Comparison of ENCODE assay signal across 8 mouse cellular contexts in the genomic region with DNA sequence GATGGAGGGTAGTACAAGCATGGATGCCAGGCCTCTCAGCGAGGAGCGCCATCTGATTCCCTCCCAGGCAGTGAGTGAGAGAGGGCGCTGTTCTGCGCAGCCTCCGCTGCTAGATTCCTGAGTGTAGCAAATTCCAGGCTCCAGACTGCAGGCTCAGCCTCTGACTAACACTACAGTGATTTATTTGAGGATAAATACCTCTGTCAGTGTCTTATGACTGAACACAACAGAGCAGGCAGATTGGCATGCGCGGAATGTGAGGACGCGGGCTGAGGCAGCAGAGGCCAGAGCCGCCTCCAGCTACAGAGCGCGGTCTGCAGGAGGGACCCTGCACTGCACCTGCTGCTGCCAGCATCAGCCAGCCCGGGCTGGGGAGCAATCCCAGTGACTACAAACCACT.
DNase-seq lines count a peak whose midpoint lies in the region; ATAC-seq lines count a peak whose summit lies in the region.

No protein-coding gene starts in this region.

- H3K36me3 ChIP-seq in hindbrain, embryonic 15.5 days = no peaks in the 10 kb centered on the region

- H3K4me1 ChIP-seq in hindbrain, embryonic 15.5 days (replicated peaks) = peaks cover 88% of the 10 kb centered on the region

- H3K9ac ChIP-seq in hindbrain, embryonic 15.5 days = no peak overlapping the region

- 7% methylated on average over 13 of the region's 13 CpGs for WGBS in hindbrain, embryonic 15.5 days

- H3K4me2 ChIP-seq in hindbrain, embryonic 15.5 days = peak overlapping the region; percentile 41

- peak; percentile 66 for ATAC-seq in hindbrain, embryonic 15.5 days (ENCODE audit: low FRiP score, low read depth)

- peak overlapping the region; percentile 75 for H3K27ac ChIP-seq in hindbrain, embryonic 15.5 days (replicated peaks)

- DNase-seq in Muller cell, postnatal 12 days (ENCODE audit: inconsistent ontology term) = peak; percentile 97
- DNase-seq in cerebellum, postnatal 25 days = peak; percentile 69 to 72
- peak; percentile 74 for DNase-seq in gastrocnemius, adult 18-20 months (ENCODE audit: low spot score)
- DNase-seq in layer of hippocampus, postnatal 36 days = peak; percentile 64 to 76
- DNase-seq in lung, postnatal 25 days (ENCODE audit: low spot score) = peak; percentile 84
- DNase-seq in right cerebral cortex, postnatal 36 days (ENCODE audit: low spot score in 2 of 2) = peak; percentile 63 to 77
- no peak for DNase-seq in MN1 (ENCODE audit: low spot score)

- no peaks in the 10 kb centered on the region for H3K9me3 ChIP-seq in hindbrain, embryonic 15.5 days

- no peak overlapping the region for H3K4me3 ChIP-seq in hindbrain, embryonic 15.5 days

- no peaks in the 10 kb centered on the region for H3K27me3 ChIP-seq in hindbrain, embryonic 15.5 days
